Mouse (Mus musculus) heart, adult 2 months (tissue): Measurements from ENCODE around the gene Osbp2. TPM values are rescaled to one million over a fixed set of nuclear protein-coding genes. Genes with fewer than 3 reads are reported as not detected.
"Not testable (repeated sequence)": the region's sequence is repeated elsewhere in the genome, so short reads cannot be mapped to it uniquely, and the experiment has no call there.

ENCODE experiments used
- DNase-seq, 2 experiments: peaks; one replicate each; pipeline ENCODE4 v3.0.0; 2021
- H3K27ac ChIP-seq: fragments of 200-600 bp; 2 replicates; pipeline ENCODE4 v1.8.1; 2022
- H3K27me3 ChIP-seq: fragments of 200-500 bp; 2 replicates; pipeline ENCODE4 v1.6.1; 2012; ENCODE audit warnings: mild to moderate bottlenecking, low read length, inconsistent platforms, mixed read lengths; ENCODE audit not compliant: control insufficient read depth, insufficient read depth
- H3K36me3 ChIP-seq: fragments of 200-500 bp; 2 replicates; pipeline ENCODE4 v1.6.1; 2012; ENCODE audit warnings: low read length, inconsistent platforms; ENCODE audit not compliant: control insufficient read depth, insufficient read depth
- H3K4me1 ChIP-seq: fragments of 200-500 bp; 2 replicates; pipeline ENCODE4 v1.6.1; 2011; ENCODE audit warnings: low read length; ENCODE audit not compliant: control insufficient read depth, insufficient read depth
- H3K4me3 ChIP-seq: fragments of 200-600 bp; 2 replicates; pipeline ENCODE4 v1.8.1; 2022
- H3K79me2 ChIP-seq: fragments of 200-500 bp; replicated peaks from 2 replicates; pipeline ENCODE4 v1.6.1; 2012; ENCODE audit warnings: mild to moderate bottlenecking, inconsistent platforms, low read length, moderate library complexity, mixed read lengths; ENCODE audit not compliant: control insufficient read depth, insufficient read depth
- H3K9ac ChIP-seq: fragments of 200-500 bp; 2 replicates; pipeline ENCODE4 v1.6.1; 2012; ENCODE audit warnings: low read depth, mild to moderate bottlenecking, control low read depth, inconsistent platforms, low read length, mixed read lengths
- CTCF ChIP-seq: fragments of 200-600 bp; IDR thresholded peaks from 2 replicates; pipeline ENCODE4 v1.8.1; 2022; ENCODE audit warnings: antibody characterized with exemption, mild to moderate bottlenecking, moderate library complexity
- EP300 ChIP-seq: fragments of 200-500 bp; IDR thresholded peaks from 2 replicates; pipeline ENCODE4 v1.6.1; 2011; ENCODE audit warnings: low read depth, low read length, control low read depth; ENCODE audit not compliant: insufficient read depth
- POLR2A ChIP-seq: fragments of 200-500 bp; IDR thresholded peaks from 2 replicates; pipeline ENCODE4 v1.6.1; 2011; ENCODE audit warnings: mild to moderate bottlenecking, low read depth, low read length, control low read depth; ENCODE audit not compliant: insufficient read depth
- whole genome bisulfite sequencing: fragments of 180-500 bp; shearing (Covaris S2); methylation state at CpG from one replicate; pipeline ENCODE4 v1.1.7; 2018; 5-methylcytosine and 5-hydroxymethylcytosine counted together
- intact Hi-C: fragments of 180-260 bp; cut with DNase I; formaldehyde crosslinking; loops from one replicate; pipeline ENCODE4 v1.15.1; 2025
- long read RNA-seq: library from polyadenylated mRNA; stranded (forward); transcript quantifications from one replicate; pipeline ENCODE4 v2.0.0, GENCODE M21; 2021
- polyA plus RNA-seq: library from polyadenylated mRNA; depleted of rRNA; stranded (reverse); fragments of >200 nt; gene quantifications from 2 replicates; pipeline ENCODE4 v1.2.3, GENCODE M21; 2012; rRNA removed
- total RNA-seq, 2 experiments: library from RNA; stranded (reverse); gene quantifications; 2 replicates each; pipeline ENCODE4 v1.2.3; 2021

Gene Osbp2
- 10 to 100 TPM; 12.9 to 16.2 TPM for total RNA-seq
- polyA plus RNA-seq = 10.9 and 14.2 TPM in 2 replicates
- long read RNA-seq, full-length matches to known transcripts = 3 of 7 reads
- long read RNA-seq, partial matches to known transcripts = 1 of 7 reads
- long read RNA-seq, other reads (novel, unspliced or antisense) = 3 of 7 reads

DNA sequence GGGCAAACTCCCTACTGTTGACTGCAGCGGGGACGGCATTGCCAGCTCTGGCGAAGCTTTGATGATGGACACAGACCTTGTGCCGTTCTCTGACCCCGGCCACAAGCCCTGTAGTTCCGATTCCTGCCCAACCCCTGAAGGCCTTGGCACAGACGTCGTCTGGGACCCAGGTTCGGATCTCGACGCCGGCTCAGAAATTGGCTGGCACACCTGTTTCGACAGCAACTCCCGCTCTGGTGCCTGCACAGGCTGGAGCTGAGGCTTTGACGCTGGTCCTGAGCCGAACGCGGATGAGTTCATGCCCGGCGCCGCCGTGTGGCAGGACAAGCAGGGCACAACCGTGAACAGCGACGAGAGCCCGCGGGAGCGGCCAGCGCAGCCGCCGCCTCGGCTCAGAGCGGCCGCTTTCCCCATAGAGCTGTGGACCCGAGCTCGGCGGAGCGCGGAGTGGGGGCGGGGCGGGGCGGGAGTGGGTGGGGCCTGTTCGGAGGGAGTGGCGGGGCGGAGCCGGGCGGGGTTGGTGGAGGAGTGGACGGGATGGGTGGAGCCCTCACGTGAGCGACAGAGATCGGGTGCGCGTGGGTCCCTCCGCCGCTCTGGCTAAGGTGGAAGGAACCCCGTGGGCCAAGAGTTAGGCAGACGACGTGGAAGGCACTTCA is at the start of gene Osbp2:
Gene Osbp2, minus strand, starts transcription at position 450 of the 659 bp plus-strand sequence.
- no peaks in the 10 kb centered on the region; the same call in 1 of the 2 replicates for H3K4me1 ChIP-seq
- DNase-seq = peak; percentile 70 to 79
- H3K36me3 ChIP-seq = no peaks in the 10 kb centered on the region
- no peaks in the 10 kb centered on the region for H3K27me3 ChIP-seq
- TF ChIP-seq POLR2A (peak; percentile 47; the same call in 1 of the 2 replicates), EP300 (no peak), CTCF (peak; percentile 63)
- no peaks in the 10 kb centered on the region for H3K79me2 ChIP-seq
- intact Hi-C loops = no loop called here
- H3K9ac ChIP-seq = peak within 1 kb of the TSS; percentile 49
- peak within 1 kb of the TSS; percentile 45; the same call in 1 of the 2 replicates for H3K27ac ChIP-seq
- H3K4me3 ChIP-seq = peak within 1 kb of the TSS; percentile 40
- 4% methylated on average over 52 of the region's 58 CpGs for WGBS

DNA sequence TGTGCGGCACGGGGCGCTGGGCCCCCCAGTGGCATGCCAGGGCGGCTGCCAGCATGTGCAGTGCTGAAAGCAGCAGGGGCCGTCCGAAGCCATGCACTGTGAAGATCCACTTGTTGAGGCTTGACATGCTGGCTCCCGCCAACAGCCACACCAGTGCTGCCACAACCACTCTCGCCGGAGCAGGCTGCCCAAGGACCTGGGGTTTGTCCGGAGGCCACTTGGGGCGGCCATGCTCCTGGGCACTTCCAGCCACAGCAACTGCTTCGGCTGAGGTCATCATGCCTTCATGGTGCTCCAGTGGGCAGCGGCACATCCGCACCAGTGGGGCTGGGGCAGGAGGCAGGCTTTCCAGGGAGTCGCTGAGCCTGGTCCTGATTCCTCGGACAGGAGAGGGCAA is 49.2 kb upstream of the Osbp2 start:
- H3K27ac ChIP-seq = peak overlapping the region; percentile 77
- H3K79me2 ChIP-seq = peaks cover 3% of the 10 kb centered on the region
- H3K27me3 ChIP-seq = no peaks in the 10 kb centered on the region
- H3K9ac ChIP-seq = peak overlapping the region; percentile 66
- intact Hi-C loops = loop anchor here (2.0 to 10.0 kb wide), 4 partner anchors 18 to 711 kb away; partner anchors contain the start of genes 4921536K21Rik, Dusp18, Eif4enif1 and Pes1
- H3K4me3 ChIP-seq = peak overlapping the region; percentile 70
- peak; percentile 38 to 60 for DNase-seq
- H3K4me1 ChIP-seq = peaks cover 17% of the 10 kb centered on the region
- no peaks in the 10 kb centered on the region for H3K36me3 ChIP-seq
- TF ChIP-seq POLR2A (no peak), CTCF (0 out of 2 replicates have a peak, but pooled peaks have one; percentile 5), EP300 (no peak)
- WGBS = 5% methylated on average over 16 of the region's 16 CpGs

DNA sequence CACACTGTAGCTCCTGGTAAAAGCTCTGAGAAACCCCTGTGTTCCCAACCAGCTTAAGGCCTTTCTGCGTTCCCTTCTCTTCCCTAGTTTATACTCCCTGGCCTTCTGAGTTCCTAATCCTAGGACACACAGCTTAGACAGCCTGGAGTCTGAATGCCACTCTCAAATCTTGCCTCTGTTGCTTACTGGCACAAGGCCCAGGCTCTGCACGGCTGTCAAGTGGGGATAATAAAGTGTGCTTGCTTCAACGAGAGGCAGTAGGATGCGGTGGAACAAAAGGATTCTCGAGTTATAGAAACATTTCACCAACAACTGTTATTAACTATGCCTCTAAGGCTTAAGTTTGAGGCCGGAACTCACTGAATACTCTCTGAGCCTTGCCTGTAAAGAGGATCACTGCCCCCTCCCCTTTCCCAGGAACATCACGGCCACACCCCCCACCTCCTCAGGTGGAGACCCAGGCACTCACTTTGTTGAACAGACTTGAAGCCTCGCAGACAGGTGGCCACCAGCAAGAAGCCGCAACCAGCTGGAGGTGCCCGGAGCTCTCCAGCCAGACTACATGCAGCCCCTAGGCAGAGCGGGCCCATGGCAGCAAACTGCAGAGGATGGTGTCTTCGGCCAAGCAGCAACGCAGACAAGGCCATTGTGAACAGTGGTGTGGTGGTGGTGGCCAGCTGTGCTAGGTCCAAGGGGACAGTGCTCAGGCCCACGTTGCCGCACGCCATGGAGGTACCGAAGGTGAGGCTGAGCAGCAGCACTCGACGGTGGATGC is 48.6 kb upstream of the Osbp2 start:
- intact Hi-C loops = loop anchor here (2.0 to 10.0 kb wide), 4 partner anchors 17 to 710 kb away; partner anchors contain the start of genes 4921536K21Rik, Dusp18, Eif4enif1 and Pes1
- H3K27ac ChIP-seq = peak overlapping the region; percentile 77; the same call in 1 of the 2 replicates

DNA sequence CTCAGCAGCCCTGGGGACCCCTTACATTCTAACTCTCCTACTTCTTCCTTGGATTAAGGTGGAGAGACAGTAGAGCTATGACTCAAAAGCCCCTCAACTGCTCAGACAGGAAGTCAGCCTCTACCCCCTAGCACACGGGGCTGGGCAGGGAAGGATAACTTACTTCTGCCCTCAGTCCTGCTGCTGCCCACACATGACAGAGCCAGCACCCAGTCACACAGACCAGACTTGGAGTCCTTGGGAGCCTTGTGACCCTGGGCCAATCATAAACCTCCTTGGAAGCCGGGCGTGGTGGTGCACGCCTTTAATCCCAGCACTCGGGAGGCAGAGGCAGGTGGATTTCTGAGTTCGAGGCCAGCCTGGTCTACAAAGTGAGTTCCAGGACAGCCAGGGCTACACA is 47.7 kb upstream of the Osbp2 start:
- intact Hi-C loops = loop anchor here (5.0 to 10.0 kb wide), 3 partner anchors 51 to 709 kb away; partner anchors contain the start of genes Eif4enif1 and Pes1
- H3K4me1 ChIP-seq = peaks cover 17% of the 10 kb centered on the region
- not testable (repeated sequence) for H3K79me2 ChIP-seq, H3K4me3 ChIP-seq, H3K36me3 ChIP-seq, H3K27me3 ChIP-seq, H3K9ac ChIP-seq, DNase-seq
- peak overlapping the region; percentile 8; the same call in 1 of the 2 replicates for H3K27ac ChIP-seq
- 79% methylated on average over 6 of the region's 6 CpGs for WGBS

More for the DNA sequence above, 48.6 kb upstream of the Osbp2 start:
- Histone ChIP-seq H3K4me1 (peaks cover 17% of the 10 kb centered on the region), H3K27me3 (no peaks in the 10 kb centered on the region), H3K36me3 (no peaks in the 10 kb centered on the region), H3K79me2 (peaks cover 3% of the 10 kb centered on the region), H3K4me3 (peak overlapping the region; percentile 70), H3K9ac (peak overlapping the region; percentile 66)
- WGBS = 37% methylated on average over 19 of the region's 19 CpGs
- peak; percentile 30 to 44 for DNase-seq
- TF ChIP-seq POLR2A (no peak), CTCF (no peak), EP300 (no peak)

DNA sequence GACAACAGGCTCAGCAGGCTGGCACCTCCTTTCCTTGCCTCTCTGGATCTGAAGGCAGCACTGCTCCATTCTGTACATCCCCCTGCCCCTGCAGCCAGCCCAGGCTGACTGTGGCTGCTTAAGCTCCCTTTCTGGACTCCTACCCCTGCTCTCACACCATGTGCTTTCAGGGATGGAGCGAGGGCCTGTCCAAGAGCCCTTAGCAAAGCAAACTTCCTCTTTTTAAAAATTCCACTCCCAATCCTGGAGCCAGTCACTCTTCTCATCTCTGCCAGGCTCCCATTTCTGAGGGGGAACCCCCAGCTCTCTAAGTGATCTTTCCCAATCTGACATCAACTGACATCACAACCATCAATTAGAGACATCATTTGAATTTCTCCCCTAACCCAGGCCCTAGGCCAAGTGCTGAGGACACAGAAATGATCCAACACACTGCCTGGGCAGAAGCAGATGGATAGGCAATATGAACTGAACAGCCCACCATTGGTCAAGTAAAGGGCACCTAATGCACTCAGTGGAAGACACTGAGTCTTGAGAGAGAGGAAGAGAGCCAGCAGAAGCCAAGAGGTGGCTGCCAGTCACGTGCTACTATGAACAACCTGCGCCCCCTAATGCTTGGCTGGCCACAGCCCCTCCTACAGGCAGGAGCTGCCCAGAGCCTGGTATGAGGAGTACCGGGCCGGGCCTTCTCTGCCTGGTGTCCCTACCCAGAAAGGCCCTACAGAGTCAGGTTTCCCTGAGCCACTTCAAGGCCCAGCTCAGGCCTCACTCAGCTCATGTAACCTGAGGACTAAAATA is 47.0 kb upstream of the Osbp2 start:
- H3K4me3 ChIP-seq = no peak overlapping the region
- no peaks in the 10 kb centered on the region for H3K36me3 ChIP-seq
- peak overlapping the region; percentile 8; the same call in 1 of the 2 replicates for H3K27ac ChIP-seq
- no peak for TF ChIP-seq POLR2A
- TF ChIP-seq CTCF = peak; percentile 24; the same call in 1 of the 2 replicates
- peak in 1 of 2 experiments; percentile 21 for DNase-seq
- no peak overlapping the region for H3K9ac ChIP-seq
- H3K4me1 ChIP-seq = peaks cover 17% of the 10 kb centered on the region
- H3K27me3 ChIP-seq = no peaks in the 10 kb centered on the region
- H3K79me2 ChIP-seq = peaks cover 3% of the 10 kb centered on the region
- intact Hi-C loops = loop anchor here (5.0 to 10.0 kb wide), 3 partner anchors 52 to 708 kb away; partner anchors contain the start of genes Eif4enif1 and Pes1
- WGBS = 47% methylated on average over 5 of the region's 5 CpGs
